Mouse (Mus musculus): Measurements from ENCODE around the gene Ryr2. TPM values are rescaled to one million over a fixed set of nuclear protein-coding genes. Genes with fewer than 3 reads are reported as not detected.

The Ryr2 gene
- polyA plus RNA-seq, 1 experiment from 2014 or later: 0.78 TPM

GRCm38 (mm10) chr13:11536851-11537250, 569.9 kb downstream of the Ryr2 start:
- TF ChIP-seq CTCF (IDR thresholded peaks at IDR 0.05) (no peak), EP300 (IDR thresholded peaks at IDR 0.05) (no peak)
- H3K9ac ChIP-seq (replicated peaks; ENCODE audit: low read depth): no peak overlapping the region
- no peaks in the 10 kb centered on the region for H3K27me3 ChIP-seq (replicated peaks; ENCODE audit: insufficient read depth, low read length)
- H3K27ac ChIP-seq (ENCODE audit: low read length): no peak overlapping the region
- DNase-seq (ENCODE audit: low spot score) (no peak), ATAC-seq (no peak)
- H3K9me3 ChIP-seq (ENCODE audit: low read length): no peaks in the 10 kb centered on the region
- whole genome bisulfite sequencing: 26% methylated on average over 1 of the region's 1 CpGs
- no peaks in the 10 kb centered on the region for H3K36me3 ChIP-seq (ENCODE audit: insufficient read depth, low read length)
- H3K4me1 ChIP-seq (ENCODE audit: insufficient read depth, low read depth, low read length): no peaks in the 10 kb centered on the region
- H3K4me3 ChIP-seq (ENCODE audit: low read depth, low read length): no peak overlapping the region
- H3K4me2 ChIP-seq (replicated peaks; ENCODE audit: low read depth, low read length): no peak overlapping the region

DNA sequence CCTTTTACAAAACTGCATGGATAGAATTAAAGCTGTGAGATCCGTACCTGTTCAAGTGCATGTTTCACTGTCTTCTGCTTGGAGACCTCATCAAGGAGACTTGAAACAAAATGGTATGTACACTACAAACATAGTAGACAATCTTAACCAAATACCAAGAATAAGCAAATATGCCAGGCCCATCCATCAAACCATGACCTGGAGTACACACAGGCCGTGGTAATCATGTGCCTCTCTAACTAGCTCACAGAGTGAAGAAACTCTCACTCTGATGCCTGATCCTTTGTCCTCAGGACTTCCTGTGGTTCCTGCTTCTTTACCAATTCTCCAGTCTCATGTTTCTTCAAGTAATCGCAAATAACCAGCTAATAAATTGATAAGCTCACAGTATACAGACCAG, 570.9 kb downstream of the Ryr2 start:
- DNase-seq (ENCODE audit: low spot score): no peak
- 41% methylated on average over 3 of the region's 3 CpGs for WGBS

GRCm38 (mm10) chr13:11533265-11533664, 573.5 kb downstream of the Ryr2 start:
- H3K27ac ChIP-seq (ENCODE audit: low read length): no peak overlapping the region
- no peak overlapping the region for H3K9ac ChIP-seq (replicated peaks; ENCODE audit: low read depth)
- WGBS: 20% methylated on average over 2 of the region's 2 CpGs
- no peaks in the 10 kb centered on the region for H3K27me3 ChIP-seq (replicated peaks; ENCODE audit: insufficient read depth, low read length)
- no peaks in the 10 kb centered on the region for H3K9me3 ChIP-seq (ENCODE audit: low read length)
- TF ChIP-seq EP300 (IDR thresholded peaks at IDR 0.05): no peak
- TF ChIP-seq CTCF (IDR thresholded peaks at IDR 0.05): no peak
- H3K36me3 ChIP-seq (ENCODE audit: insufficient read depth, low read length): no peaks in the 10 kb centered on the region
- no peak overlapping the region for H3K4me2 ChIP-seq (replicated peaks; ENCODE audit: low read depth, low read length)
- ATAC-seq (no peak), DNase-seq (ENCODE audit: low spot score) (no peak)
- H3K4me3 ChIP-seq (ENCODE audit: low read depth, low read length): no peak overlapping the region
- H3K4me1 ChIP-seq (ENCODE audit: insufficient read depth, low read depth, low read length): no peaks in the 10 kb centered on the region

More for the DNA sequence above, 570.9 kb downstream of the Ryr2 start:
- Histone ChIP-seq H3K9me3 (ENCODE audit: low read length) (no peaks in the 10 kb centered on the region), H3K27me3 (replicated peaks; ENCODE audit: insufficient read depth, low read length) (no peaks in the 10 kb centered on the region), H3K27ac (ENCODE audit: low read length) (no peak overlapping the region), H3K4me1 (ENCODE audit: insufficient read depth, low read depth, low read length) (no peaks in the 10 kb centered on the region), H3K9ac (replicated peaks; ENCODE audit: low read depth) (no peak overlapping the region), H3K36me3 (ENCODE audit: insufficient read depth, low read length) (no peaks in the 10 kb centered on the region), H3K4me3 (ENCODE audit: low read depth, low read length) (no peak overlapping the region), H3K4me2 (replicated peaks; ENCODE audit: low read depth, low read length) (no peak overlapping the region)
- no peak for ATAC-seq
- no peak for TF ChIP-seq EP300 (IDR thresholded peaks at IDR 0.05)
- no peak for TF ChIP-seq CTCF (IDR thresholded peaks at IDR 0.05)

GRCm38 (mm10) chr13:11532014-11532890, 574.5 kb downstream of the Ryr2 start:
- DNase-seq (ENCODE audit: low spot score) (no peak), ATAC-seq (no peak)
- H3K36me3 ChIP-seq (ENCODE audit: insufficient read depth, low read length): no peaks in the 10 kb centered on the region
- H3K4me3 ChIP-seq (ENCODE audit: low read depth, low read length): no peak overlapping the region
- no peak overlapping the region for H3K27ac ChIP-seq (ENCODE audit: low read length)
- no peak overlapping the region for H3K9ac ChIP-seq (replicated peaks; ENCODE audit: low read depth)
- no peak for TF ChIP-seq CTCF (IDR thresholded peaks at IDR 0.05)
- no peak for TF ChIP-seq EP300 (IDR thresholded peaks at IDR 0.05)
- no peaks in the 10 kb centered on the region for H3K27me3 ChIP-seq (replicated peaks; ENCODE audit: insufficient read depth, low read length)
- 51% methylated on average over 7 of the region's 7 CpGs for WGBS
- H3K4me1 ChIP-seq (ENCODE audit: insufficient read depth, low read depth, low read length): no peaks in the 10 kb centered on the region
- H3K4me2 ChIP-seq (replicated peaks; ENCODE audit: low read depth, low read length): no peak overlapping the region
- H3K9me3 ChIP-seq (ENCODE audit: low read length): no peaks in the 10 kb centered on the region

DNA sequence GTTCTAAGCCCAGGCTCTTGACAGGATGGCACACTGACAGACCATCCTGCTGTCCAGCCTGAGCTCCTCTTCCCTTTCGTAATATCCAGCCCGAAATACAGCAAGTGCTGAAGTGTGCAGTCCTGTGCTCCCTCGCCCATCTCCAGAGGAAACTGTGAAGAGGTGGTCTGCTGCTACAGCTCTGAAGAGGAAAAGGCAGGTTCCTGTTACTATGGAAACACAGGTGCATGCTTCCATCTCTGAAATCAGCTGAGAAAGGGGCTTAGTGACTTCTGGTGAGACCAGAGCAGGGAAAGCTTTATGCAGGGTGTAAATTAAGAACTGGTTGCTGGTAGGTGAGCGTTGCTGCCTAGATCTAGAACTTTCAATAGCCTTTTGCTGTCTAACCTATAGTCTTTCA, 583.1 kb downstream of the Ryr2 start:
- WGBS: 69% methylated on average over 4 of the region's 4 CpGs
- DNase-seq (ENCODE audit: low spot score) (no peak), ATAC-seq (no peak)
- no peaks in the 10 kb centered on the region for H3K36me3 ChIP-seq (ENCODE audit: insufficient read depth, low read length)
- H3K9me3 ChIP-seq (ENCODE audit: low read length): no peaks in the 10 kb centered on the region
- no peak overlapping the region for H3K4me2 ChIP-seq (replicated peaks; ENCODE audit: low read depth, low read length)
- no peak overlapping the region for H3K4me3 ChIP-seq (ENCODE audit: low read depth, low read length)
- H3K9ac ChIP-seq (replicated peaks; ENCODE audit: low read depth): no peak overlapping the region
- no peak overlapping the region for H3K27ac ChIP-seq (ENCODE audit: low read length)
- no peaks in the 10 kb centered on the region for H3K4me1 ChIP-seq (ENCODE audit: insufficient read depth, low read depth, low read length)
- no peaks in the 10 kb centered on the region for H3K27me3 ChIP-seq (replicated peaks; ENCODE audit: insufficient read depth, low read length)
- TF ChIP-seq CTCF (IDR thresholded peaks at IDR 0.05): no peak
- TF ChIP-seq EP300 (IDR thresholded peaks at IDR 0.05): no peak

- no peak for ATAC-seq
- 76% methylated on average over 2 of the region's 2 CpGs for WGBS
- no peak overlapping the region for H3K4me2 ChIP-seq (replicated peaks; ENCODE audit: low read depth, low read length)
- no peak overlapping the region for H3K4me3 ChIP-seq (ENCODE audit: low read depth, low read length)
- H3K36me3 ChIP-seq (ENCODE audit: insufficient read depth, low read length): no peaks in the 10 kb centered on the region
- no peak overlapping the region for H3K27ac ChIP-seq (ENCODE audit: low read length)
- no peak overlapping the region for H3K9ac ChIP-seq (replicated peaks; ENCODE audit: low read depth)
- TF ChIP-seq EP300 (IDR thresholded peaks at IDR 0.05): no peak
- DNase-seq (ENCODE audit: low spot score): no peak
- no peaks in the 10 kb centered on the region for H3K9me3 ChIP-seq (ENCODE audit: low read length)
- no peaks in the 10 kb centered on the region for H3K27me3 ChIP-seq (replicated peaks; ENCODE audit: insufficient read depth, low read length)
- H3K4me1 ChIP-seq (ENCODE audit: insufficient read depth, low read depth, low read length): no peaks in the 10 kb centered on the region
Observed at GRCm38 (mm10) chr13:11520765-11521164, 586.0 kb downstream of the Ryr2 start.

Data from lung, postnatal 0 days (tissue).